Mouse (Mus musculus) kidney, adult 2 months (tissue): ENCODE results near the gene Ggt6.

Source experiments
- CTCF ChIP-seq: fragments of 200-500 bp; conservative IDR thresholded peaks from 2 replicates; pipeline ENCODE4 v1.5.1; 2011; ENCODE audit warnings: low read depth, mild to moderate bottlenecking, control low read depth, low read length, moderate library complexity, mixed read lengths; ENCODE audit not compliant: insufficient read depth, insufficient read length
- POLR2A ChIP-seq: fragments of 200-500 bp; IDR thresholded peaks from one replicate; pipeline ENCODE4 v1.6.1; 2011; ENCODE audit warnings: low read depth, low read length, control low read depth

DNA sequence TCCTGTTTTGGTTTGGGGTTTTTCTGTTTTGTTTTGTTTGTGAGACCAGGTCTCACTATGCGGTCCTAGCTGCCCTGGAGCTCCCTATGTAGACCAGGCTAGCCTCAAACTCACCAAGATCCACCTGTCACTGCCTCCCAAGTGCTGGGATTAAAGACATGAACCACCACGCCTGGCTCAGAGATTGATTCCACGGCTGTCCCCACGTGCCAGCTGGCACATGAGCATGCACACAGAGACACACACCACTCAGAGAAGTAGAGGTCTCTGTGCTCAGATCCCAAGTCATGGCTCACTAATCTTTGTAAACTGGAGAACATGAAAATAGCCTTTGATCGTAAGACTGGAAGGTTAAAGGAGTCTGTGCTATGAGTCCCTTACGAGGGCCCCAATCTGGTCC, 16.3 kb upstream of the Ggt6 start:
- TF ChIP-seq CTCF (no peak), POLR2A (no peak)
